Mouse (Mus musculus): Measurements from ENCODE around the gene Il11. TPM values are rescaled to one million over a fixed set of nuclear protein-coding genes. Genes with fewer than 3 reads are reported as not detected.

Gene Il11
- polyA plus RNA-seq, 1 experiment from 2014 or later = not detected

DNA sequence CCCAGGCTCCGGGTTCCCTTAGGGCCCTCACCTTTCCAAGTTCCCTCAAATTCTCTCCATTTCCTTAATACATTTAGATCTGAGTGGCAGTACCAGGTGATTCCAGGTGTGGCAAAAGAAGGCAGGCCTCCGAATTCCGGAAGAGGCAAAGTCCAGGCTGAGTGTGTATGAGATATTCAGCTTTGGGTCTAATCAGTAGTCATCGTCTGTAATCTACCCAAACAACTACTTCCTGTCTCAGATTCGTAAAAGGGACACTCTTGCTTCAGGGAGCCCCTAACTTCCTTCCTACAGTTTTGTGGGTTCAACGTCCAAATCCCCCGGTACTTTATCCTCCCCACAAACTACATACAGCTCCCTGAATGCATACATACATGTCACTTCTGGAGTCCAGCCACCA is 57.5 kb downstream of the Il11 start, which contains the start of gene Tmem150b:
Gene Tmem150b (minus strand): TSS at position 81 of the 400 bp plus-strand sequence.
- Histone ChIP-seq H3K9me3 (no peaks in the 10 kb centered on the region), H3K4me1 (peaks cover 4% of the 10 kb centered on the region; the same call in 1 of the 2 replicates), H3K4me3 (no peak within 1 kb of the TSS), H3K27ac (no peak within 1 kb of the TSS), H3K27me3 (ENCODE audit: poor library complexity, severe bottlenecking) (no peaks in the 10 kb centered on the region), H3K36me3 (replicated peaks) (no peaks in the 10 kb centered on the region)
- DNase-seq (ENCODE audit: extremely low spot score, low spot score) = no peak
- 88% methylated on average over 7 of the region's 7 CpGs for WGBS

GRCm38 (mm10) chr7:4724359-4724758 is 58.3 kb downstream of the Il11 start:
- peaks cover 4% of the 10 kb centered on the region; the same call in 1 of the 2 replicates for H3K4me1 ChIP-seq

GRCm38 (mm10) chr7:4723508-4723907 is 59.2 kb downstream of the Il11 start:
- H3K27ac ChIP-seq = 0 out of 2 replicates have a peak overlapping the region, but pooled peaks have one; percentile 35
- H3K4me3 ChIP-seq = peak overlapping the region; percentile 43
- no peak for DNase-seq (ENCODE audit: extremely low spot score, low spot score)
- 44% methylated on average over 12 of the region's 12 CpGs for WGBS
- H3K36me3 ChIP-seq (replicated peaks) = no peaks in the 10 kb centered on the region
- H3K27me3 ChIP-seq (ENCODE audit: poor library complexity, severe bottlenecking) = no peaks in the 10 kb centered on the region
- peaks cover 4% of the 10 kb centered on the region; the same call in 1 of the 2 replicates for H3K4me1 ChIP-seq
- H3K9me3 ChIP-seq = no peaks in the 10 kb centered on the region

More at GRCm38 (mm10) chr7:4724359-4724758, 58.3 kb downstream of the Il11 start:
- no peak for DNase-seq (ENCODE audit: extremely low spot score, low spot score)
- Histone ChIP-seq H3K27me3 (ENCODE audit: poor library complexity, severe bottlenecking) (no peaks in the 10 kb centered on the region), H3K27ac (no peak overlapping the region), H3K9me3 (no peaks in the 10 kb centered on the region), H3K4me3 (no peak overlapping the region), H3K36me3 (replicated peaks) (no peaks in the 10 kb centered on the region)
- WGBS = 87% methylated on average over 3 of the region's 3 CpGs

Other genes starting within 250 kb of the Il11 start
- 4.9 and 6.7 TPM in 2 replicates for gene Syt5, start 235.3 kb downstream of the Il11 start, polyA plus RNA-seq (2016; fragmentation: Nextera tagmentation; extraction: Ambion mirVana)
- gene Ptprh, start 178.8 kb downstream of the Il11 start, polyA plus RNA-seq (2016; fragmentation: Nextera tagmentation; extraction: Ambion mirVana) = 0.06 TPM in 1 of 2 replicates, not detected in the other
- 1.6 and 2.1 TPM in 2 replicates for gene Tmem86b, start 151.4 kb downstream of the Il11 start, polyA plus RNA-seq (2016; fragmentation: Nextera tagmentation; extraction: Ambion mirVana)
- gene Ppp6r1, start 123.8 kb downstream of the Il11 start, polyA plus RNA-seq (2016; fragmentation: Nextera tagmentation; extraction: Ambion mirVana) = 8.0 and 9.2 TPM in 2 replicates
- 135 and 137 TPM in 2 replicates for gene Hspbp1, start 97.8 kb downstream of the Il11 start, polyA plus RNA-seq (2016; fragmentation: Nextera tagmentation; extraction: Ambion mirVana)
- 2.2 TPM in 2 replicates for gene Brsk1, start 92.3 kb downstream of the Il11 start, polyA plus RNA-seq (2016; fragmentation: Nextera tagmentation; extraction: Ambion mirVana)
- gene Tmem150b, start 57.6 kb downstream of the Il11 start, polyA plus RNA-seq (2016; fragmentation: Nextera tagmentation; extraction: Ambion mirVana) = 0.11 and 0.20 TPM in 2 replicates
- gene Kmt5c, start 42.7 kb downstream of the Il11 start, polyA plus RNA-seq (2016; fragmentation: Nextera tagmentation; extraction: Ambion mirVana) = 98.9 and 101 TPM in 2 replicates
- 40.4 and 44.2 TPM in 2 replicates for gene Cox6b2, start 29.8 kb downstream of the Il11 start, polyA plus RNA-seq (2016; fragmentation: Nextera tagmentation; extraction: Ambion mirVana)
- not detected in 2 replicates for gene Fam71e2, start 11.6 kb downstream of the Il11 start, polyA plus RNA-seq (2016; fragmentation: Nextera tagmentation; extraction: Ambion mirVana)
- 0.34 TPM in 1 of 2 replicates, not detected in the other for gene Tmem190, start 78 bp upstream of the Il11 start, polyA plus RNA-seq (2016; fragmentation: Nextera tagmentation; extraction: Ambion mirVana)
- 3.9 and 4.4 TPM in 2 replicates for gene Tmem238, start 6.8 kb upstream of the Il11 start, polyA plus RNA-seq (2016; fragmentation: Nextera tagmentation; extraction: Ambion mirVana)
- gene Rpl28, start 10.0 kb upstream of the Il11 start, polyA plus RNA-seq (2016; fragmentation: Nextera tagmentation; extraction: Ambion mirVana) = 374 and 397 TPM in 2 replicates
- 399 and 408 TPM in 2 replicates for gene Ube2s, start 29.7 kb upstream of the Il11 start, polyA plus RNA-seq (2016; fragmentation: Nextera tagmentation; extraction: Ambion mirVana)
- gene Shisa7, start 61.8 kb upstream of the Il11 start, polyA plus RNA-seq (2016; fragmentation: Nextera tagmentation; extraction: Ambion mirVana) = 0.47 and 0.79 TPM in 2 replicates
- 2.6 and 2.9 TPM in 2 replicates for gene Isoc2b, start 87.4 kb upstream of the Il11 start, polyA plus RNA-seq (2016; fragmentation: Nextera tagmentation; extraction: Ambion mirVana)
- gene Isoc2a, start 94.3 kb upstream of the Il11 start, polyA plus RNA-seq (2016; fragmentation: Nextera tagmentation; extraction: Ambion mirVana) = 0.73 and 1.0 TPM in 2 replicates
- 0.12 and 0.22 TPM in 2 replicates for gene Gm36210, start 123.7 kb upstream of the Il11 start, polyA plus RNA-seq (2016; fragmentation: Nextera tagmentation; extraction: Ambion mirVana)
- gene Zfp628, start 132.4 kb upstream of the Il11 start, polyA plus RNA-seq (2016; fragmentation: Nextera tagmentation; extraction: Ambion mirVana) = 4.1 and 4.2 TPM in 2 replicates
- 8.1 and 8.3 TPM in 2 replicates for gene Nat14, start 139.2 kb upstream of the Il11 start, polyA plus RNA-seq (2016; fragmentation: Nextera tagmentation; extraction: Ambion mirVana)
- 1.2 and 1.3 TPM in 2 replicates for gene Ssc5d, start 142.9 kb upstream of the Il11 start, polyA plus RNA-seq (2016; fragmentation: Nextera tagmentation; extraction: Ambion mirVana)
- gene Sbk2, start 181.5 kb upstream of the Il11 start, polyA plus RNA-seq (2016; fragmentation: Nextera tagmentation; extraction: Ambion mirVana) = 0.11 TPM in 1 of 2 replicates, not detected in the other
- 0.10 TPM in 1 of 2 replicates, not detected in the other for gene Sbk3, start 188.3 kb upstream of the Il11 start, polyA plus RNA-seq (2016; fragmentation: Nextera tagmentation; extraction: Ambion mirVana)
- gene Zfp579, start 213.3 kb upstream of the Il11 start, polyA plus RNA-seq (2016; fragmentation: Nextera tagmentation; extraction: Ambion mirVana) = 27.3 and 28.7 TPM in 2 replicates
- 8.4 and 9.4 TPM in 2 replicates for gene Zfp524, start 231.6 kb upstream of the Il11 start, polyA plus RNA-seq (2016; fragmentation: Nextera tagmentation; extraction: Ambion mirVana)
- gene Fiz1, start 231.8 kb upstream of the Il11 start, polyA plus RNA-seq (2016; fragmentation: Nextera tagmentation; extraction: Ambion mirVana) = 54.0 and 54.1 TPM in 2 replicates
- 1.0 and 1.1 TPM in 2 replicates for gene Gm44973, start 232.6 kb upstream of the Il11 start, polyA plus RNA-seq (2016; fragmentation: Nextera tagmentation; extraction: Ambion mirVana)
- 5.1 and 5.7 TPM in 2 replicates for gene Zfp865, start 237.5 kb upstream of the Il11 start, polyA plus RNA-seq (2016; fragmentation: Nextera tagmentation; extraction: Ambion mirVana)
- gene Ccdc106, start 237.7 kb upstream of the Il11 start, polyA plus RNA-seq (2016; fragmentation: Nextera tagmentation; extraction: Ambion mirVana) = 4.7 and 6.6 TPM in 2 replicates

Measured in forebrain, embryonic 10.5 days (tissue).